Mouse (Mus musculus) limb, embryonic 14.5 days (tissue): ENCODE data around the gene Adamts9. TPM values are rescaled to one million over a fixed set of nuclear protein-coding genes. Genes with fewer than 3 reads are reported as not detected.

Experiments
- ATAC-seq: fragments of 200-750 bp; cut with Nextera tagmentation; 2 replicates; pipeline ENCODE4 v1.8.0; 2017; ENCODE audit warnings: low read depth, moderate number of reproducible peaks, moderate TSS enrichment; ENCODE audit not compliant: low FRiP score
- DNase-seq: peaks from one replicate; pipeline ENCODE4 v3.0.0-alpha.2; 2015; ENCODE audit warnings: low spot score
- H3K27ac ChIP-seq: fragments of 300-500 bp; sonication (generic); replicated peaks from 2 replicates; pipeline ENCODE4 v1.5.1; 2014; ENCODE audit warnings: low read depth, mild to moderate bottlenecking, low read length, moderate library complexity, mixed read lengths
- H3K27me3 ChIP-seq: fragments of 300-500 bp; sonication (generic); 2 replicates; pipeline ENCODE4 v1.6.1; 2014; ENCODE audit warnings: low read length, mixed read lengths; ENCODE audit not compliant: control insufficient read depth, insufficient read depth
- H3K36me3 ChIP-seq: fragments of 300-500 bp; sonication (generic); 2 replicates; pipeline ENCODE4 v1.6.1; 2014; ENCODE audit warnings: mild to moderate bottlenecking, low read length, moderate library complexity, mixed read lengths; ENCODE audit not compliant: control insufficient read depth, insufficient read depth
- H3K4me1 ChIP-seq: fragments of 300-500 bp; sonication (generic); 2 replicates; pipeline ENCODE4 v1.6.1; 2014; ENCODE audit warnings: antibody characterized with exemption, low read length, mixed read lengths; ENCODE audit not compliant: control insufficient read depth, insufficient read depth
- H3K4me2 ChIP-seq: fragments of 300-500 bp; sonication (generic); replicated peaks from 2 replicates; pipeline ENCODE4 v1.6.1; 2014; ENCODE audit warnings: low read depth, mild to moderate bottlenecking, low read length, moderate library complexity; ENCODE audit not compliant: severe bottlenecking
- H3K4me3 ChIP-seq: fragments of 300-500 bp; sonication (generic); replicated peaks from 2 replicates; pipeline ENCODE4 v1.5.1; 2014; ENCODE audit warnings: low read length
- H3K9ac ChIP-seq: fragments of 300-500 bp; sonication (generic); 2 replicates; pipeline ENCODE4 v1.6.1; 2014; ENCODE audit warnings: mild to moderate bottlenecking, low read depth, low read length, moderate library complexity; ENCODE audit not compliant: severe bottlenecking
- H3K9me3 ChIP-seq: fragments of 300-500 bp; sonication (generic); 2 replicates; pipeline ENCODE4 v1.6.1; 2016; ENCODE audit warnings: low read length; ENCODE audit not compliant: control insufficient read depth
- POLR2A ChIP-seq: fragments of 200-500 bp; IDR thresholded peaks from 2 replicates; pipeline ENCODE4 v1.8.0; 2012; ENCODE audit warnings: inconsistent platforms, mild to moderate bottlenecking, moderate library complexity, borderline replicate concordance; ENCODE audit not compliant: insufficient read depth, insufficient read length; ENCODE audit errors: extremely low read depth
- WGBS: fragments of 180-500 bp; shearing (Covaris S2); extraction: QIAGEN DNeasy Blood & Tissue Kit; methylation state at CpG from one replicate; pipeline ENCODE4 v1.1.7; 2014; 5-methylcytosine and 5-hydroxymethylcytosine counted together
- polyA plus RNA-seq, 2 experiments: library from polyadenylated mRNA; depleted of rRNA in 1 of 2; stranded (reverse) in 1 of 2; unstranded in 1 of 2; fragments of >200 nt; fragmentation: Nextera tagmentation in 1 of 2; extraction: Ambion mirVana in 1 of 2; gene quantifications; 2 replicates each; pipeline versions ENCODE4 v1.2.1 to v1.2.3; 2012 to 2014

The Adamts9 gene
- polyA plus RNA-seq, 2 experiments: 8.9 to 21.2 TPM

DNA sequence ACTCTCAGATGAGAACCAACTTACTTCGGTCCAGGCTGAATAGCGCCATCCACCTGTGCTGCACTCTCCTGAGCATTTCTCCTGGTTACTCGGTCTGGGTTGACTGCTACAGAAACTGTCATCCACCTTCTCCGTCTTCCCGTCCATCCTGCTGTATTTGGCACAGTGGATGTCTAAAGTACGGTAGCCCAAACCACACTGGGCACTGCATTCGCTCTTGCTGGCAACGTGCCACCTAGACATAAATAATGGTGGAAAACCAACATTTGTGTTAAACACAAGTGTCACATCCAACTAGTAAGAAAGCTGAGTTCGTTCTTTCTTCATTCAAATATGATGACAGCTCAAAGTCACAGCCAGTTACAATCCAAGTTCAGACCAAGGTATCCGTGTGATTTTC, 70.5 kb downstream of the Adamts9 start:
- Histone ChIP-seq H3K4me3 (no peak overlapping the region), H3K27ac (no peak overlapping the region), H3K27me3 (no peaks in the 10 kb centered on the region), H3K9ac (no peak overlapping the region), H3K4me2 (no peak overlapping the region), H3K9me3 (no peaks in the 10 kb centered on the region), H3K36me3 (peaks cover 51% of the 10 kb centered on the region), H3K4me1 (peaks cover 11% of the 10 kb centered on the region)
- WGBS: 84% methylated on average over 10 of the region's 10 CpGs
- TF ChIP-seq POLR2A: no peak
- ATAC-seq (no peak), DNase-seq (no peak)

DNA sequence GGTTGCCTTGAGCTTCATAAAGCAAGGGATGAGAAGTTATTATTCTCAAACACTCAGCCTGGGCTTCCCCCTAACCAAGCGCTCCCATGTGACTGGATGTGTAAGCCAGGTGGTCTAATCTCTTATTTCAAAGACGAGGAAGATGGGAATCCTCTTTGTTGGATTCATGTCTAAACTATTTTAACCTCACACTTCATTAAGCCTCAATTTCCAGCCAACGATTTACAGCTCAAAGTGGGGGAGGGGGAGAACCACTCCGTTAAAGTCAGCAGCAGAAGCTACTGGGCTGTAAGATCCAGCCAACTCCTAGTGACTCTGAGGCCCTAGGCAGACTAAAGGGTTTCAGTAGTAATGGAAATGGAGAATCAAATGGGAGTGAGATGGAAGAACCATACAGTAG, 71.5 kb downstream of the Adamts9 start:
- H3K4me3 ChIP-seq: no peak overlapping the region
- no peak overlapping the region for H3K27ac ChIP-seq
- no peak for ATAC-seq
- H3K9me3 ChIP-seq: no peaks in the 10 kb centered on the region
- peaks cover 41% of the 10 kb centered on the region for H3K36me3 ChIP-seq
- H3K27me3 ChIP-seq: no peaks in the 10 kb centered on the region
- no peak overlapping the region for H3K9ac ChIP-seq
- H3K4me1 ChIP-seq: peaks cover 11% of the 10 kb centered on the region
- 28% methylated on average over 4 of the region's 4 CpGs for WGBS
- DNase-seq: no peak
- no peak for TF ChIP-seq POLR2A
- H3K4me2 ChIP-seq: no peak overlapping the region

DNA sequence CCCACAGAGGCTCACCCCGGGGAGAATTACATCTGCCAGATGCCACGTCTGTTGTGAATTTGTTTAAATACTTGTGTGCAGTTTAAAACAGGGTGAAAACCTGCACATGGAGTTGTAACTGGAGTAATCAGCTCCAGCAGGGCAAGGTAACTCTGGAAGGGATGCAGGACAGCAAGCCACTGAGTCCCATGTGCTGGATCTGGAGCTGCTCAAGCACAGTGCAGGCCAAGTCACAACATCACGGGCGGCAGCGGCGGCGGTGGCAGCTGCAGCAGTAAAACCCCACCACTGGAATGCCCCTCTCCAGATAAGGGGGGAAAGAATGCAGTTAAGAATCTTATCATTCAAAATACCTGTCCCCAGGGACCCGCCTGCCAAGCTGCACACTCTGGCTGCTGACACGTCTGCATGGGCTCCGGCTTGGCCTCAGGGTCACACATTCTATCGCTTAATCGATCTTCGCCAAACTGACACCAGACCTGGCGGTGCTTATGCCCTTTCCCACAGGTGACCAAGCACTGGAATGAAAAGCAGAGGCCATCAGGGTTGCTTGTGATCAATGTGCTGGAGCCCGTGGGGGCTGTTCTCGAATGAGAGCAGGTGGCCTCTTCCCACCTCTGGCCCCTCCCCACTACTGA, 73.6 kb downstream of the Adamts9 start:
- Histone ChIP-seq H3K27ac (peak overlapping the region; percentile 7; the same call in 1 of the 2 replicates), H3K4me3 (no peak overlapping the region), H3K36me3 (peaks cover 37% of the 10 kb centered on the region), H3K9me3 (no peaks in the 10 kb centered on the region), H3K9ac (no peak overlapping the region), H3K4me1 (peaks cover 11% of the 10 kb centered on the region), H3K4me2 (peak overlapping the region; percentile 26; the same call in 1 of the 2 replicates), H3K27me3 (no peaks in the 10 kb centered on the region)
- TF ChIP-seq POLR2A: no peak
- 18% methylated on average over 16 of the region's 16 CpGs for WGBS
- ATAC-seq (peak; percentile 76), DNase-seq (peak; percentile 52)

DNA sequence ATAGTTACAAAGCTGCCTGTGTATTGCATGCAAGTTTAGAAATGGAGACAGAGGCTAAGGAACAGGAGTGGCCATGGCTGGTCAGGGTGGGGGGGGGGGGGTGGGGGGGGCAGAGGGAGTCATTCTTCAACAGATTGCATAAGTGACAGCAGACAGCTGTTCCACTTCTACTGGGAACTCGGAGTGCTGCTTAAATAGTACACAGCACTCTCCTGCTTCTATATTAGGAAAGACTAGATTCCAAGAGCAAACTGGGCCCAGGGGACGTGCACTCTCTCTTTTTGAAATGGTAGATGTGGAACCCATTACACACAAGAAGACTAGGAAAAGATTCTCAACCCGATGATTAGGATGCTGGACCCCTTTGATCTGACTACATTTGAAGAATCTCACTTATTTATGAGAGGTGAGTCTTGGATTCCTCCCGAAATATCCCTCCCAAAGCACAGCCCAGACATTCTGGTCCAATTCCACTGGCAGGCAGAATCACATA, 74.2 kb downstream of the Adamts9 start, which contains the start of gene Gm15737:
Gene Gm15737 (plus strand): TSS at position 269 of the 493 bp plus-strand sequence.
- 26% methylated on average over 4 of the region's 4 CpGs for WGBS
- DNase-seq: peak; percentile 66
- TF ChIP-seq POLR2A: no peak
- Histone ChIP-seq H3K4me3 (no peak within 1 kb of the TSS), H3K9ac (no peak within 1 kb of the TSS), H3K36me3 (peaks cover 40% of the 10 kb centered on the region), H3K27ac (peak within 1 kb of the TSS; percentile 7; the same call in 1 of the 2 replicates), H3K27me3 (no peaks in the 10 kb centered on the region), H3K4me1 (peaks cover 11% of the 10 kb centered on the region), H3K9me3 (no peaks in the 10 kb centered on the region), H3K4me2 (peak within 1 kb of the TSS; percentile 26; the same call in 1 of the 2 replicates)
- ATAC-seq: peak; percentile 70

DNA sequence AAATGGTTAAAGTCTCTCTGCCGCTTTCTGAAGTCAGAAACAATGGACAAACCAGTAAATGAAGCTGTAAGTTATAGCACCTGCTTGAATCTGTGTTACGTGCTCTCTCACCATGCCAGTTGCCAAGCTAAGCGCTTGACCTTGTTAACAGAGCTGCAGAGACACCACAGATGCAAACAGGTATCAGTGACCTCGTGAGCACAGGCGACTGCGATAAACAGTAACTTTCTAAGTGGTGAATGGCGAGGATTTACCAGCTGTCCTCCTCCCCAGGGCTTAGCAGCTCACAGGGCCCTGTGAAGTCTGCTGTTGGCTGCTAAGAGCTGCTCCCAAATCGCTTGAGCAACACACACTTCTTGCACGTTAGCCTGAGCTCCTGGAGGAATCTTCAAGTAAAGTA, 80.7 kb downstream of the Adamts9 start:
- H3K27ac ChIP-seq: no peak overlapping the region
- H3K36me3 ChIP-seq: peaks cover 45% of the 10 kb centered on the region
- ATAC-seq (no peak), DNase-seq (no peak)
- no peak overlapping the region for H3K9ac ChIP-seq
- H3K27me3 ChIP-seq: no peaks in the 10 kb centered on the region
- no peak for TF ChIP-seq POLR2A
- H3K9me3 ChIP-seq: no peaks in the 10 kb centered on the region
- no peak overlapping the region for H3K4me3 ChIP-seq
- no peaks in the 10 kb centered on the region for H3K4me1 ChIP-seq
- no peak overlapping the region for H3K4me2 ChIP-seq
- 61% methylated on average over 9 of the region's 9 CpGs for WGBS
